Mouse (Mus musculus): ENCODE data around the gene Vmn2r51.
"Not testable (repeated sequence)": the region's sequence is repeated elsewhere in the genome, so short reads cannot be mapped to it uniquely, and the experiment has no call there.

Gene Vmn2r51

GRCm38 (mm10) chr7:10105641-10106040 lies at the start of gene Vmn2r51:
Gene Vmn2r51, minus strand, starts transcription at chr7:10105741.
- not testable (repeated sequence) for DNase-seq

- not testable (repeated sequence) for DNase-seq
These were observed 52.3 kb downstream of the Vmn2r51 start, which contains the start of gene Vmn2r50 for GRCm38 (mm10) chr7:10053196-10053595. Gene Vmn2r50, minus strand, starts transcription at chr7:10053296.

All from kidney, adult 11 months (tissue).